Mouse (Mus musculus): Measurements from ENCODE around the gene Hoxc5. TPM values are rescaled to one million over a fixed set of nuclear protein-coding genes. Genes with fewer than 3 reads are reported as not detected.

Gene Hoxc5
- polyA plus RNA-seq, 1 experiment, result 0.53 TPM

DNA sequence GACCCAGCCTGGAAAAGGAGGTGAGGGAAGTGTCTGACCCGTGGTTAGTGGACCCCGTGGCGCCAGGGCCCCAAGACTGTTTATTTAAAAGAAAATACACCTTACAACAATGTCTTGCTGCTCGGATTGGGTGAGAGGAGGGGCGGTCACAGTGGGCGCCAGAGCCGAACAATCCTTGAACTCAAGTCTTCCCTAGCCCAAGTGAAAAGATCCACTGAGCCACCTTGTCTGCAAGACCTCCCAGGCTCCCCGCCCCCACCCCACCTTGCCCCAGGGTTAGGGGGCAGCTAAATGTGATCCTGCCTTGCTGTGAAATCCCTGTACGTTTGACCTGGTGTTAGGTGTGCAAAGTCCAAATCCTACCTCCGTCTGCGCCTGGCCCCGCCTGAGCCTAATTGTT lies 10.3 kb upstream of the Hoxc5 start:
- H3K4me1 ChIP-seq (ENCODE audit: control insufficient read depth, insufficient read depth, low read length), result peaks cover 9% of the 10 kb centered on the region; the same call in 1 of the 2 replicates
- H3K27me3 ChIP-seq (ENCODE audit: control insufficient read depth, insufficient read depth, low read length), result peaks cover 14% of the 10 kb centered on the region
- TF ChIP-seq CTCF (IDR thresholded peaks at IDR 0.05; ENCODE audit: control insufficient read depth, insufficient read depth, insufficient replicate concordance, low read depth, low read length) (no peak), POLR2A (IDR thresholded peaks at IDR 0.05; ENCODE audit: control insufficient read depth, low read depth, low read length) (no peak)
- no peak overlapping the region for H3K4me3 ChIP-seq (ENCODE audit: control insufficient read depth, low read depth, low read length)
- H3K27ac ChIP-seq (ENCODE audit: control insufficient read depth, insufficient read depth, low read depth, low read length), result no peak overlapping the region
- H3K36me3 ChIP-seq (ENCODE audit: control insufficient read depth, insufficient read depth, low read length), result no peaks in the 10 kb centered on the region

DNA sequence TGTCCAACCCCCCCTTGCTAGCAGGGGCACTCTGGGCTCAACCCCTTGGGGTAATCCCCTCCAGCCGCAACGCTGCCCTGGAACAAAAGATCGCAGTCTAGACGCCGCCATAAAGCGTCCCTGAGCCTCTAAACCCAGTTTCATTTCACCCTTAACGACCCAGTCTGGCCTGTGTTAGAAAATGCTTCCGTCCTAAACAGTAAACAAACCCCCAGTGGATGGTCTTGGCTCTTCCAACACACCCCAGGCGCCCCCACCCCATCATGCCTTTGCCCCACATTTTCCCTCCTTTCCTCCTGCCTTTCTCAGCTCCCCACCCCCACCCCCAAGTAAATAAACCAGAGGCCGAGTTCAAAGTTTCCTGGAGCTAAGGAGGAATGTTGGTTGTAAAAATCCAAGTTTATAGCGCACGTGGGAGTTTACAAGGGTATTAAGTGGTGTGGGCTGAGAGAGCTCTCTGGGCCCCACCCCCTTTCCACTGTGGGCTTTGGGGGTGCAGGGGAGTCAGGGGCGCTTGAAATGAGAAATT lies 7.5 kb upstream of the Hoxc5 start:
- Histone ChIP-seq H3K4me3 (ENCODE audit: control insufficient read depth, low read depth, low read length) (no peak overlapping the region), H3K4me1 (ENCODE audit: control insufficient read depth, insufficient read depth, low read length) (peaks cover 9% of the 10 kb centered on the region; the same call in 1 of the 2 replicates), H3K36me3 (ENCODE audit: control insufficient read depth, insufficient read depth, low read length) (no peaks in the 10 kb centered on the region), H3K27me3 (ENCODE audit: control insufficient read depth, insufficient read depth, low read length) (peaks cover 22% of the 10 kb centered on the region), H3K27ac (ENCODE audit: control insufficient read depth, insufficient read depth, low read depth, low read length) (no peak overlapping the region)
- TF ChIP-seq POLR2A (IDR thresholded peaks at IDR 0.05; ENCODE audit: control insufficient read depth, low read depth, low read length), result no peak
- TF ChIP-seq CTCF (IDR thresholded peaks at IDR 0.05; ENCODE audit: control insufficient read depth, insufficient read depth, insufficient replicate concordance, low read depth, low read length), result no peak

DNA sequence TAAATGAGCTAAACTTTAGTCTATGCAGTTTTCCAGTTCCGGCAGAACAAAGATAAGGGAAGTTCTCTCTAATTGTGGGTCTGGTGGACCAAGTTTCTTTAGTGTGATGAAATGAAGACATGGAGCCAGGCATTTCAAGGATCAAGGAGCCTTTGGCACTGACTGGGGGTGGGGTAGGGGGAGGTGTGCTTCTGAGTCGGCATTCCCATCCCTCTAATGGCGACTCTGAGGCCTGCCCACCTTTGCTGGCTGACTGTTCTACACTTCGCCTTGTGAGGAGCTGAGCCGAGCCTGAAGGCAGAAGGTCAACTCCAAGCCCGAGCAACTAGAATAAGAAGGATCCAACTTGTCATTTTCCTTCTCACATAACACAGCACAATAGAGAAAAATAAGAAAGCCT lies 5.5 kb upstream of the Hoxc5 start:
- no peak for TF ChIP-seq POLR2A (IDR thresholded peaks at IDR 0.05; ENCODE audit: control insufficient read depth, low read depth, low read length)
- TF ChIP-seq CTCF (IDR thresholded peaks at IDR 0.05; ENCODE audit: control insufficient read depth, insufficient read depth, insufficient replicate concordance, low read depth, low read length), result no peak
- H3K27me3 ChIP-seq (ENCODE audit: control insufficient read depth, insufficient read depth, low read length), result peaks cover 21% of the 10 kb centered on the region
- no peaks in the 10 kb centered on the region for H3K36me3 ChIP-seq (ENCODE audit: control insufficient read depth, insufficient read depth, low read length)
- peaks cover 11% of the 10 kb centered on the region for H3K4me1 ChIP-seq (ENCODE audit: control insufficient read depth, insufficient read depth, low read length)
- H3K27ac ChIP-seq (ENCODE audit: control insufficient read depth, insufficient read depth, low read depth, low read length), result no peak overlapping the region
- no peak overlapping the region for H3K4me3 ChIP-seq (ENCODE audit: control insufficient read depth, low read depth, low read length)

DNA sequence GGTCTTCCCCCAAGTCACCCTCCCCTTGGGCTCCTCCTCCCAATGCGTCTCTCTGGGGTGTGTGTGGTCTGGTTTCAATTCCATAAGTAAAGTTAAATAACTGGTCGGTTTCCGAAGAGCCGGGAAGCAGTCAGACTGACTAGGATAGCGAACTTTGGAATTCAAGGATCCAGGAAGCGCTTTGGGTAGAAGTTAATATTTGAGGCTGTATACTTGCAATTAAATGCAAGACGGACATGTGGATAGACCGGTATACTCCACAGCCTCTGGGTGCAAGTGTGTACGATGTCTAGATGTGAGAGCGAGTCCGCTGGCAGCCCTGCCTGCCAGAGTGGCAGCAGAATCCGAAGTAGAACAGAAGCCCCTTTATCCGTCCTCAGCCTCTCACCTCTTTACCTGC lies 4.8 kb upstream of the Hoxc5 start:
- Histone ChIP-seq H3K27me3 (ENCODE audit: control insufficient read depth, insufficient read depth, low read length) (peaks cover 16% of the 10 kb centered on the region), H3K27ac (ENCODE audit: control insufficient read depth, insufficient read depth, low read depth, low read length) (0 out of 2 replicates have a peak overlapping the region, but pooled peaks have one; percentile 8), H3K4me1 (ENCODE audit: control insufficient read depth, insufficient read depth, low read length) (peaks cover 12% of the 10 kb centered on the region), H3K4me3 (ENCODE audit: control insufficient read depth, low read depth, low read length) (no peak overlapping the region), H3K36me3 (ENCODE audit: control insufficient read depth, insufficient read depth, low read length) (no peaks in the 10 kb centered on the region)
- TF ChIP-seq POLR2A (IDR thresholded peaks at IDR 0.05; ENCODE audit: control insufficient read depth, low read depth, low read length) (no peak), CTCF (IDR thresholded peaks at IDR 0.05; ENCODE audit: control insufficient read depth, insufficient read depth, insufficient replicate concordance, low read depth, low read length) (no peak)

DNA sequence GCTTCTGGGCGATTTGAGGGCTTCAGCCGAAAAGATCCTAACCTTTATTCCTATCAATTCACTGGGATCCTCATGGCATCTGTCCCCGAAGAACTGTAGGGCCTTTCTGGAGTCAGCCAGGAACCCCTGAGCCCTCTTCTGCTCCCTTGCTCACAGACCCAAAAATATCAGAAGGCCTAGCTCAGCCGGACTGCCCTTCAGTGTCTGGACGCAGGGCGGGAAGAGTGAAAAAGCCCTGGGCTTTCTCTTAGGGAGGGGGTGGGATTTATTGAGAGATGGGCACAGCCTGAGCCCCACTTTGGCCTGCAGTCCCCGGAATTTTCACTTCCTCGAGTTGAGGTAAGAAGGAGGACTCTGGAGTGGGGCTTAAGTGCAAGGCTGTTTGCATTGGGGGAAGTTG lies 4.0 kb upstream of the Hoxc5 start:
- Histone ChIP-seq H3K36me3 (ENCODE audit: control insufficient read depth, insufficient read depth, low read length) (no peaks in the 10 kb centered on the region), H3K27ac (ENCODE audit: control insufficient read depth, insufficient read depth, low read depth, low read length) (no peak overlapping the region), H3K4me1 (ENCODE audit: control insufficient read depth, insufficient read depth, low read length) (peaks cover 14% of the 10 kb centered on the region), H3K27me3 (ENCODE audit: control insufficient read depth, insufficient read depth, low read length) (peaks cover 16% of the 10 kb centered on the region), H3K4me3 (ENCODE audit: control insufficient read depth, low read depth, low read length) (no peak overlapping the region)
- TF ChIP-seq CTCF (IDR thresholded peaks at IDR 0.05; ENCODE audit: control insufficient read depth, insufficient read depth, insufficient replicate concordance, low read depth, low read length), result no peak
- TF ChIP-seq POLR2A (IDR thresholded peaks at IDR 0.05; ENCODE audit: control insufficient read depth, low read depth, low read length), result no peak

DNA sequence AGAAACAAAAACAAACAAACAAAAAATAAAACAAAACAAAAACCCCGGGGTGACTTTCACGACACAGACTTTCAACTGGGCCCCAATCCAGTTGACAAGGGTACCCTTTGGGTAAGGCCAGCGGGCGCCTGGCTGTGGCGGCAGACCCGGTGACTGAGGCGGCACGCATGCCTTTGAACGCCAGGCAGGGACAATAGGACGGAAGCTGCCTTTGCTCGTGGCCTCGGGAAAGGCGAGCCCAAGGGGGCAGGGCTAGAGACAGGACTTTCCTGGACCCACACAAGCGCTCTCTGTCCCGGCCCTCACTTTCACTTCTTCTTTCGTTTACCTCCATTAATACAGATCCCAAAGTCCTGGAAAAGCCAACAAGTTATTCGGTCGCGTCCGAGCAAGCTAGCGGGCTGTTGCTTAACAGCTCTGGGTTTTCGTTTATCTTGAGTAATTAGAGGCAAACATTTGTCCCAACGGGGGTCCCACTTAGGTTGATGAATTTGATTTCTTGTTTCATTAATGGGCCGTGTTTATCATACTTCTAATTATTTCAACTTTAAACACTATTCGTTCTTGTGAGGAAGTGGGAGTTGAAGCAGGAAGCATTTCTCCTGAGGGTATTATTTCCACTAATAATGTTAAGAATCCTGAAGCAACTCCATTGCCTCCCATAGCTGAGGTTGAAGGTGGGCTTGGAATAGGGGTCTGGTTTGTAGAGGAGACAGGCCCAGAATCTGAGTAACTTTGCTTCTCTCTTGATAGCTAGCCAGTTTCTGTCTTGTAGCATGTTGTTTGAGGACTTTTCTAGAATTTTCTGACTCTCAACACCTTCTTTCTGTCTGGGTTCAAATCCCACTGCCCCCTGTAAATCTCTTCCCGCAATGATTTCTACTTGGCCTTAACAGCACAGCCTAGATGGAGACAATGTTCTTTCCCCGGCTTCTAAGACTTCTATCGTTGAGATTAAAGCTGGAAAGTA lies 3.3 kb upstream of the Hoxc5 start:
- Histone ChIP-seq H3K4me1 (ENCODE audit: control insufficient read depth, insufficient read depth, low read length) (peaks cover 14% of the 10 kb centered on the region), H3K27ac (ENCODE audit: control insufficient read depth, insufficient read depth, low read depth, low read length) (no peak overlapping the region), H3K4me3 (ENCODE audit: control insufficient read depth, low read depth, low read length) (no peak overlapping the region), H3K36me3 (ENCODE audit: control insufficient read depth, insufficient read depth, low read length) (no peaks in the 10 kb centered on the region), H3K27me3 (ENCODE audit: control insufficient read depth, insufficient read depth, low read length) (peaks cover 16% of the 10 kb centered on the region)
- no peak for TF ChIP-seq POLR2A (IDR thresholded peaks at IDR 0.05; ENCODE audit: control insufficient read depth, low read depth, low read length)
- no peak for TF ChIP-seq CTCF (IDR thresholded peaks at IDR 0.05; ENCODE audit: control insufficient read depth, insufficient read depth, insufficient replicate concordance, low read depth, low read length)

Measured in testis, adult 2 months (tissue).